Mouse (Mus musculus) testis, adult 2 months (tissue): ENCODE results near the gene Arrdc1.

Experiments
- CTCF ChIP-seq: fragments of 200-500 bp; IDR thresholded peaks from 2 replicates; pipeline ENCODE4 v1.5.1; 2012; ENCODE audit warnings: low read depth, mild to moderate bottlenecking, inconsistent platforms, low read length, moderate library complexity; ENCODE audit not compliant: control insufficient read depth, insufficient read depth, insufficient replicate concordance
- POLR2A ChIP-seq: fragments of 200-500 bp; IDR thresholded peaks from 2 replicates; pipeline ENCODE4 v1.6.1; 2012; ENCODE audit warnings: low read depth, mild to moderate bottlenecking, inconsistent platforms, low read length, moderate library complexity; ENCODE audit not compliant: control insufficient read depth

DNA sequence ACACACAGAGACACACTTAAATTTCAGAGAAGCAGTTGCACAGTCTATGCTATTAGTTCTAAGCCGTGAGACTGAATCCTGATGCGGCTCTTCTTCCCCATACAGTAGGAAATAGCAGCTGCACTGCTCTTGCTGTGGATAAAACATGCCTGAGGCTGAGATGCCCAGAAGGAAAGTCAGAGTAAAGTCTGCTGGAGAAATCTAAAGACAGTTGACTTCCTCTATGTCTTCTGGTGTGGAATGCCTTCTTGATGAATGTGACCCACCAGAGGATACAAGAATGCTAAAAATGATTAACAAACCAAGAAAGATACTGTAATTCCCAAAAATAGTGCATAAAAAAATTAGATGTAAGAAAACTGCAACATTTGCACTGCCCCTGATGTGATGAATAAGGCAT, 35.8 kb downstream of the Arrdc1 start:
- TF ChIP-seq CTCF (no peak), POLR2A (no peak)
